In the genomic region with DNA sequence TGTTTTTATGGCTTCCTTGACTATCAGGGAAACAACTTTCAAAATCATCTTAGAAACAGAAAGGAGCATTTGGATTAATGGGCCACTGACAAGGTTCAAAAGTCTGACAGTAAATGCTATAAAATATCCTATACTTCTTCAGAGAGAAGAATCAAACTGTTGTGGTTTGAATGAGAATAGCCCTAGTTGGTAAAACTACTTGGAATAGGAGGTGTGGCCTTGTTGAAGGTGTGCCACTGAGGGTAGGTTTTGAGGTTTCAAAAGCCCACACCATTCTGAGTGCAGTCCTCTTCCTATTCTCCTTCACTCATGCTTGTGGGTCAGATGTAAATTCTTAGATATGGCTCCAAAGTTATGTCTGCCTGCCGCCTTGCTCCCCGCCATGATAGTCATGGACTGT, we compare ENCODE assay signal across 25 mouse cellular contexts.
"Had no signal": no experiment of that assay in that cellular context is flagged by ENCODE, and none has a peak within 500 bp of the region (broad histone marks: within the 10 kb centered on the region; RNA-seq: fewer than 3 reads in every experiment).

No protein-coding gene starts in this region.

- H3K9me3 ChIP-seq: heart, embryonic 13.5 days; heart, embryonic 15.5 days; hindbrain, embryonic 13.5 days; hindbrain, embryonic 15.5 days; limb, embryonic 10.5 days; limb, embryonic 12.5 days; liver, embryonic 13.5 days; liver, embryonic 15.5 days had no signal

- H3K4me3 ChIP-seq: heart, adult 2 months; heart, embryonic 13.5 days; heart, embryonic 15.5 days; hindbrain, embryonic 13.5 days; hindbrain, embryonic 15.5 days; layer of hippocampus, adult 2 months; left cerebral cortex, adult 2 months; limb, embryonic 10.5 days; limb, embryonic 12.5 days; liver, embryonic 13.5 days; liver, embryonic 15.5 days had no signal

- DNase-seq: gastrocnemius, postnatal 14 days; gastrocnemius, postnatal 36 days; heart, adult 11 months; heart, adult 2 months; heart, postnatal 14 days; heart, postnatal 36 days; kidney, adult 18-20 months; kidney, adult 8-10 months; kidney, postnatal 10 days; kidney, postnatal 25 days; kidney, postnatal 4 days; liver; liver, embryonic 13.5 days had no signal

- ATAC-seq: hindbrain, postnatal 0 days had no signal

- H3K4me1 ChIP-seq: heart, embryonic 15.5 days; hindbrain, embryonic 15.5 days; limb, embryonic 10.5 days; limb, embryonic 12.5 days; liver, embryonic 15.5 days had no signal

- H3K27me3 ChIP-seq: heart, embryonic 13.5 days; heart, embryonic 15.5 days; hindbrain, embryonic 13.5 days; hindbrain, embryonic 15.5 days; limb, embryonic 12.5 days; liver, embryonic 13.5 days; liver, embryonic 15.5 days had no signal

- H3K4me2 ChIP-seq: heart, embryonic 11.5 days; heart, embryonic 13.5 days; heart, embryonic 15.5 days; hindbrain, embryonic 13.5 days; hindbrain, embryonic 15.5 days; limb, embryonic 12.5 days; liver, embryonic 11.5 days; liver, embryonic 13.5 days; liver, embryonic 15.5 days had no signal

- H3K9ac ChIP-seq: heart, embryonic 13.5 days; heart, embryonic 15.5 days; hindbrain, embryonic 13.5 days; hindbrain, embryonic 15.5 days; limb, embryonic 12.5 days; liver, embryonic 13.5 days; liver, embryonic 15.5 days had no signal

- H3K27ac ChIP-seq: heart, adult 2 months; heart, embryonic 13.5 days; heart, embryonic 15.5 days; hindbrain, embryonic 13.5 days; hindbrain, embryonic 15.5 days; hindbrain, postnatal 0 days; layer of hippocampus, adult 2 months; left cerebral cortex, adult 2 months; limb, embryonic 10.5 days; limb, embryonic 12.5 days; liver, embryonic 13.5 days; liver, embryonic 15.5 days had no signal

- H3K36me3 ChIP-seq: heart, embryonic 13.5 days; heart, embryonic 15.5 days; hindbrain, embryonic 13.5 days; hindbrain, embryonic 15.5 days; limb, embryonic 10.5 days; limb, embryonic 12.5 days; liver, embryonic 13.5 days; liver, embryonic 15.5 days had no signal
